Mouse (Mus musculus) MEL (cell line): Measurements from ENCODE around the gene Sh2b1.

Experiments used
- CTCF ChIP-seq, 3 experiments: IDR thresholded peaks in 2 of 3; conservative IDR thresholded peaks in 1 of 3; 2 replicates each; pipeline ENCODE4 v1.5.1; 2011 to 2012; ENCODE audit warnings: low read length in 3 of 3, low read depth in 2 of 3, mild to moderate bottlenecking in 2 of 3, improper control_type of control experiment in 1 of 3, inconsistent platforms in 1 of 3, mixed read lengths in 1 of 3, moderate library complexity in 1 of 3; ENCODE audit not compliant: control insufficient read depth in 1 of 3, insufficient read depth in 1 of 3, poor library complexity in 1 of 3, severe bottlenecking in 1 of 3
- POLR2A ChIP-seq, 2 experiments: IDR thresholded peaks; 2 replicates each; pipeline ENCODE4 v1.6.1; 2011 to 2012; ENCODE audit warnings: low read length in 2 of 2, mild to moderate bottlenecking in 2 of 2, control low read depth in 1 of 2, improper control_type of control experiment in 1 of 2, low read depth in 1 of 2, moderate library complexity in 1 of 2; ENCODE audit not compliant: control insufficient read depth in 1 of 2, insufficient read depth in 1 of 2, poor library complexity in 1 of 2

- TF ChIP-seq POLR2A (IDR thresholded peaks at IDR 0.05; ENCODE audit: control insufficient read depth in 1 of 2, insufficient read depth in 1 of 2, low read depth in 1 of 2, low read length in 2 of 2, poor library complexity in 1 of 2) = no peak
- TF ChIP-seq CTCF (IDR thresholded peaks at IDR 0.05 in 2 of 3, conservative IDR thresholded peaks at IDR 0.05 in 1 of 3; ENCODE audit: control insufficient read depth in 1 of 3, insufficient read depth in 1 of 3, low read depth in 2 of 3, low read length in 3 of 3, poor library complexity in 1 of 3, severe bottlenecking in 1 of 3) = no peak
Measured at GRCm38 (mm10) chr7:126456382-126457266, 18.6 kb downstream of the Sh2b1 start.
